Mouse (Mus musculus) R1 (cell line): ENCODE data around the gene Sertad2.

Experiments
- DNase-seq: peaks from one replicate; pipeline ENCODE4 v3.0.0-alpha.2; 2018; ENCODE audit warnings: low read depth, low spot score

Sertad2 gene

GRCm38 (mm10) chr11:20542739-20543452 is at the start of gene Sertad2:
Gene Sertad2, plus strand, starts transcription at chr11:20543253.
- peak; percentile 99 for DNase-seq

GRCm38 (mm10) chr11:20493922-20494626 is 49.0 kb upstream of the Sertad2 start:
- no peak for DNase-seq

- peak; percentile 25 for DNase-seq
These were observed 42.5 kb upstream of the Sertad2 start for GRCm38 (mm10) chr11:20500516-20500915.

GRCm38 (mm10) chr11:20501160-20501955 is 41.7 kb upstream of the Sertad2 start:
- peak; percentile 75 for DNase-seq

GRCm38 (mm10) chr11:20513574-20513973 is 29.5 kb upstream of the Sertad2 start:
- DNase-seq = no peak

GRCm38 (mm10) chr11:20514757-20515156 is 28.3 kb upstream of the Sertad2 start:
- no peak for DNase-seq

GRCm38 (mm10) chr11:20521321-20521720 is 21.7 kb upstream of the Sertad2 start:
- DNase-seq = no peak

- DNase-seq = no peak
These were observed 20.3 kb upstream of the Sertad2 start for GRCm38 (mm10) chr11:20522750-20523149.

- DNase-seq = no peak
These were observed 18.6 kb upstream of the Sertad2 start for GRCm38 (mm10) chr11:20524435-20524834.

- no peak for DNase-seq
These were observed 17.1 kb upstream of the Sertad2 start for GRCm38 (mm10) chr11:20525909-20526308.

- DNase-seq = no peak
These were observed 15.2 kb upstream of the Sertad2 start for GRCm38 (mm10) chr11:20527901-20528300.

- no peak for DNase-seq
These were observed 11.4 kb upstream of the Sertad2 start for GRCm38 (mm10) chr11:20531682-20531991.

GRCm38 (mm10) chr11:20531992-20532881 is 10.8 kb upstream of the Sertad2 start:
- DNase-seq = peak; percentile 79

GRCm38 (mm10) chr11:20533231-20533630 is 9.8 kb upstream of the Sertad2 start:
- DNase-seq = no peak

GRCm38 (mm10) chr11:20537221-20537620 is 5.8 kb upstream of the Sertad2 start:
- no peak for DNase-seq

GRCm38 (mm10) chr11:20538496-20538895 is 4.6 kb upstream of the Sertad2 start:
- DNase-seq = no peak

GRCm38 (mm10) chr11:20541280-20541679 is 1.8 kb upstream of the Sertad2 start:
- no peak for DNase-seq

- DNase-seq = peak; percentile 81
These were observed 937 bp upstream of the Sertad2 start for GRCm38 (mm10) chr11:20541995-20542637.

GRCm38 (mm10) chr11:20543453-20544120 is 534 bp downstream of the Sertad2 start:
- DNase-seq = peak; percentile 67

- DNase-seq = no peak
These were observed 1.3 kb downstream of the Sertad2 start for GRCm38 (mm10) chr11:20544376-20544775.
